Mouse (Mus musculus) CH12.LX (cell line): ENCODE measurements around the gene Nr4a3.

ENCODE experiments used
- CTCF ChIP-seq, 2 experiments: IDR thresholded peaks in 1 of 2; conservative IDR thresholded peaks in 1 of 2; 2 replicates each; pipeline ENCODE4 v1.5.1; 2011 to 2012; ENCODE audit warnings: low read depth in 2 of 2, low read length in 2 of 2, improper control_type of control experiment in 1 of 2, inconsistent platforms in 1 of 2, mild to moderate bottlenecking in 1 of 2, moderate library complexity in 1 of 2
- JUND ChIP-seq: conservative IDR thresholded peaks from 2 replicates; pipeline ENCODE4 v1.6.1; 2011; ENCODE audit warnings: low read depth, low read length, improper control_type of control experiment
- NELFE ChIP-seq: IDR thresholded peaks from 2 replicates; pipeline ENCODE4 v1.6.1; 2011; ENCODE audit warnings: low read depth, low read length, improper control_type of control experiment
- PAX5 ChIP-seq: IDR thresholded peaks from 2 replicates; pipeline ENCODE4 v1.6.1; 2012; ENCODE audit warnings: low read length, inconsistent platforms, mixed read lengths
- POLR2A ChIP-seq: IDR thresholded peaks from 2 replicates; pipeline ENCODE4 v1.6.1; 2011; ENCODE audit warnings: low read depth, mild to moderate bottlenecking, improper control_type of control experiment, low read length
- USF1 ChIP-seq: IDR thresholded peaks from 2 replicates; pipeline ENCODE4 v1.6.1; 2014; ENCODE audit warnings: low read depth, mild to moderate bottlenecking, inconsistent platforms, low read length, improper control_type of control experiment

- TF ChIP-seq CTCF (conservative IDR thresholded peaks at IDR 0.05 in 1 of 2, IDR thresholded peaks at IDR 0.05 in 1 of 2; ENCODE audit: low read depth in 2 of 2, low read length in 2 of 2) (no peak), PAX5 (no peak), JUND (no peak), POLR2A (no peak), NELFE (no peak), USF1 (no peak)
Measured at GRCm38 (mm10) chr4:48003456-48003855, 41.5 kb upstream of the Nr4a3 start.
